Mouse (Mus musculus): ENCODE data around the gene Samd15.

Samd15 gene

GRCm38 (mm10) chr12:87229633-87230032 is 30.1 kb downstream of the Samd15 start:
- in situ Hi-C loops (cut with MboI; ENCODE audit: low sequenced_read_pairs): no loop called here

- in situ Hi-C loops (cut with MboI; ENCODE audit: low sequenced_read_pairs): no loop called here
These were observed 30.9 kb downstream of the Samd15 start for GRCm38 (mm10) chr12:87230379-87230895.

- in situ Hi-C loops (cut with MboI; ENCODE audit: low sequenced_read_pairs): no loop called here
These were observed 37.5 kb downstream of the Samd15 start for GRCm38 (mm10) chr12:87236882-87237483.

- in situ Hi-C loops (cut with MboI; ENCODE audit: low sequenced_read_pairs): no loop called here
These were observed 39.1 kb downstream of the Samd15 start, which contains the start of gene Noxred1 for GRCm38 (mm10) chr12:87238632-87239031. Gene Noxred1 (minus strand): TSS chr12:87238732.

- in situ Hi-C loops (cut with MboI; ENCODE audit: low sequenced_read_pairs): no loop called here
These were observed 50.6 kb downstream of the Samd15 start for GRCm38 (mm10) chr12:87250161-87250560.

GRCm38 (mm10) chr12:87253878-87254277 is 54.4 kb downstream of the Samd15 start:
- in situ Hi-C loops (cut with MboI; ENCODE audit: low sequenced_read_pairs): no loop called here

GRCm38 (mm10) chr12:87256629-87257028 is 57.1 kb downstream of the Samd15 start:
- in situ Hi-C loops (cut with MboI; ENCODE audit: low sequenced_read_pairs): no loop called here

- in situ Hi-C loops (cut with MboI; ENCODE audit: low sequenced_read_pairs): no loop called here
These were observed 61.0 kb downstream of the Samd15 start for GRCm38 (mm10) chr12:87260562-87260961.
